Mouse (Mus musculus) inflammation-experienced regulatory T-cells, adult 6 months (primary cell): ENCODE data around the gene 8030411F24Rik. TPM values are rescaled to one million over a fixed set of nuclear protein-coding genes. Genes with fewer than 3 reads are reported as not detected.
A peak's percentile ranks its signal among the peaks of the same experiment; 100 is the strongest.
"Not testable (repeated sequence)": the region's sequence is repeated elsewhere in the genome, so short reads cannot be mapped to it uniquely, and the experiment has no call there.

Experiments used
- ATAC-seq: one replicate; pipeline ENCODE4 v1.8.0; 2017
- polyA plus RNA-seq, 3 experiments: library from polyadenylated mRNA; unstranded; fragments of 100-300 nt; shearing (Covaris generic); gene quantifications; one replicate each; pipeline ENCODE4 v1.2.1; 2017

Gene 8030411F24Rik
- polyA plus RNA-seq: not detected

GRCm38 (mm10) chr2:148781709-148782108, at the start of gene 8030411F24Rik:
8030411F24Rik (plus strand) TSS chr2:148782009.
- no peak for ATAC-seq

- peak; percentile 95 for ATAC-seq
Measured at GRCm38 (mm10) chr2:148732327-148733000, 49.3 kb upstream of the 8030411F24Rik start, which contains the start of gene Napb. Napb (minus strand) TSS chr2:148732467.

- no peak for ATAC-seq
Measured at GRCm38 (mm10) chr2:148743001-148743400, 38.8 kb upstream of the 8030411F24Rik start.

- ATAC-seq: no peak
Measured at GRCm38 (mm10) chr2:148743846-148744407, 37.9 kb upstream of the 8030411F24Rik start.

- ATAC-seq: no peak
Measured at GRCm38 (mm10) chr2:148750058-148750457, 31.8 kb upstream of the 8030411F24Rik start, which contains the start of gene Cstl1. Cstl1 (plus strand) TSS chr2:148750358.

- ATAC-seq: peak; percentile 91
Measured at GRCm38 (mm10) chr2:148751893-148752813, 29.7 kb upstream of the 8030411F24Rik start.

- ATAC-seq: no peak
Measured at GRCm38 (mm10) chr2:148754310-148754846, 27.4 kb upstream of the 8030411F24Rik start.

GRCm38 (mm10) chr2:148763648-148764388, 18.0 kb upstream of the 8030411F24Rik start:
- ATAC-seq: no peak

GRCm38 (mm10) chr2:148771397-148771796, 10.4 kb upstream of the 8030411F24Rik start, which contains the start of gene Cst11:
Cst11 (minus strand) TSS chr2:148771497.
- not testable (repeated sequence) for ATAC-seq

GRCm38 (mm10) chr2:148789142-148789541, 7.3 kb downstream of the 8030411F24Rik start, which contains the start of gene Cst12:
Cst12 (plus strand) TSS chr2:148789361.
- ATAC-seq: no peak

- ATAC-seq: no peak
Measured at GRCm38 (mm10) chr2:148798485-148798884, 16.7 kb downstream of the 8030411F24Rik start, which contains the start of gene Cst8. Cst8 (plus strand) TSS chr2:148798785.

GRCm38 (mm10) chr2:148801491-148801921, 19.7 kb downstream of the 8030411F24Rik start:
- ATAC-seq: no peak

GRCm38 (mm10) chr2:148806696-148807095, 24.9 kb downstream of the 8030411F24Rik start:
- no peak for ATAC-seq

GRCm38 (mm10) chr2:148819909-148820308, 38.1 kb downstream of the 8030411F24Rik start, which contains the start of gene Cst13:
Cst13 (plus strand) TSS chr2:148820081.
- ATAC-seq: no peak

GRCm38 (mm10) chr2:148825986-148826385, 44.2 kb downstream of the 8030411F24Rik start:
- no peak for ATAC-seq

- ATAC-seq: no peak
Measured at GRCm38 (mm10) chr2:148834912-148835311, 53.1 kb downstream of the 8030411F24Rik start, which contains the start of gene Cst9. Cst9 (plus strand) TSS chr2:148835147.

Other genes with a start within 250 kb of the 8030411F24Rik start
- 10 to 100 TPM; 49.6 to 70.0 (median 60.2) TPM for gene Nxt1, start 109.4 kb upstream of the 8030411F24Rik start, polyA plus RNA-seq
- 10 to 100 TPM in 2 of 3 experiments, 1 to 10 TPM in 1; 8.9 to 21.7 (median 14.9) TPM for gene Gzf1, start 101.0 kb upstream of the 8030411F24Rik start, polyA plus RNA-seq
- 1 to 10 TPM in 2 of 3 experiments, under 1 TPM in 1; 0.34 to 1.2 (median 1.1) TPM for gene Napb, start 49.5 kb upstream of the 8030411F24Rik start, polyA plus RNA-seq
- gene Cstl1, start 31.7 kb upstream of the 8030411F24Rik start, polyA plus RNA-seq: not detected
- not detected for gene Cst11, start 10.5 kb upstream of the 8030411F24Rik start, polyA plus RNA-seq
- gene Cst12, start 7.4 kb downstream of the 8030411F24Rik start, polyA plus RNA-seq: not detected
- gene Cst8, start 16.8 kb downstream of the 8030411F24Rik start, polyA plus RNA-seq: not detected
- not detected for gene Cst13, start 38.1 kb downstream of the 8030411F24Rik start, polyA plus RNA-seq
- gene Cst9, start 53.1 kb downstream of the 8030411F24Rik start, polyA plus RNA-seq: not detected
- gene 9230104L09Rik, start 83.0 kb downstream of the 8030411F24Rik start, polyA plus RNA-seq: not detected
- gene Cst3, start 93.7 kb downstream of the 8030411F24Rik start, polyA plus RNA-seq: 100 to 1,000 TPM; 152 to 225 (median 175) TPM
- gene Gm1330, start 221.2 kb downstream of the 8030411F24Rik start, polyA plus RNA-seq: not detected
- not detected for gene Gm10750, start 235.2 kb downstream of the 8030411F24Rik start, polyA plus RNA-seq